Mouse (Mus musculus) heart, embryonic 11.5 days (tissue): Measurements from ENCODE around the gene Epo. TPM values are rescaled to one million over a fixed set of nuclear protein-coding genes. Genes with fewer than 3 reads are reported as not detected.

Experiments
- ATAC-seq: fragments of 200-750 bp; cut with Nextera tagmentation; replicated peaks from 2 replicates; pipeline ENCODE4 v1.8.0; 2017; ENCODE audit warnings: moderate library complexity; ENCODE audit not compliant: insufficient number of reproducible peaks, low FRiP score, low TSS enrichment
- H3K27ac ChIP-seq: fragments of 300-500 bp; sonication (generic); 2 replicates; pipeline ENCODE4 v1.5.1; 2014; ENCODE audit warnings: mild to moderate bottlenecking, low read depth, low read length
- H3K27me3 ChIP-seq: fragments of 300-500 bp; sonication (generic); 2 replicates; pipeline ENCODE4 v1.6.1; 2014; ENCODE audit warnings: mild to moderate bottlenecking, low read length, mixed read lengths; ENCODE audit not compliant: control insufficient read depth, insufficient read depth
- H3K36me3 ChIP-seq: fragments of 300-500 bp; sonication (generic); 2 replicates; pipeline ENCODE4 v1.6.1; 2014; ENCODE audit warnings: mild to moderate bottlenecking, low read length, moderate library complexity, mixed read lengths; ENCODE audit not compliant: control insufficient read depth, insufficient read depth
- H3K4me1 ChIP-seq: fragments of 300-500 bp; sonication (generic); 2 replicates; pipeline ENCODE4 v1.6.1; 2014; ENCODE audit warnings: low read length; ENCODE audit not compliant: control insufficient read depth, insufficient read depth
- H3K4me2 ChIP-seq: fragments of 300-500 bp; sonication (generic); 2 replicates; pipeline ENCODE4 v1.6.1; 2014; ENCODE audit warnings: mild to moderate bottlenecking, moderate library complexity
- H3K4me3 ChIP-seq: fragments of 300-500 bp; sonication (generic); 2 replicates; pipeline ENCODE4 v1.5.1; 2014; ENCODE audit warnings: low read depth, low read length
- H3K9ac ChIP-seq: fragments of 300-500 bp; sonication (generic); 2 replicates; pipeline ENCODE4 v1.6.1; 2014; ENCODE audit warnings: mild to moderate bottlenecking, low read depth, low read length, moderate library complexity
- H3K9me3 ChIP-seq: fragments of 300-500 bp; sonication (generic); replicated peaks from 2 replicates; pipeline ENCODE4 v1.6.1; 2016; ENCODE audit warnings: low read length; ENCODE audit not compliant: control insufficient read depth
- WGBS: fragments of 180-500 bp; shearing (Covaris S2); extraction: QIAGEN DNeasy Blood & Tissue Kit; methylation state at CpG from one replicate; pipeline ENCODE4 v1.1.7; 2014; ENCODE audit not compliant: insufficient replicate concordance; 5-methylcytosine and 5-hydroxymethylcytosine counted together
- polyA plus RNA-seq: library from polyadenylated mRNA; unstranded; fragments of >200 nt; fragmentation: Nextera tagmentation; extraction: Ambion mirVana; gene quantifications from 2 replicates; pipeline ENCODE4 v1.2.1, GENCODE M21; 2014

The Epo gene
- polyA plus RNA-seq, 1 experiment from 2014 or later: not detected

DNA sequence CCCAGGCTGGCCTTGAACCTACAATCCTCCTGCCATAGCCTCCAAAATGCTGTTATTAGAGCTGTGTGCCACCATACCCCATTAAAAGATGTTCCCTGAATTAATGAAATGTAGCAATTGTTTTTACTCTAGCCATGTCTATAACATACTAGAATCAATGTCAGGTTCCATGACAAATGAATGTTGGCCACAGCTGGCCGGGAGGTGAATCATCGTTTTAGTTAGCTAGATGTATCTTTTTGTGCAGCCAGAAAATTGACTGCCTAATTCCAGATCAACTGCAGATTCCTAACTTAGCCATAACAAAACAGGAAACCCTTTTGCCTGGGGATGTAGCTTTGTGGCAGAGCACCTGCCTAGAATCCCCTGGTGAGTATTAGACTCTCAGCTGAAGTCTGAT is 16.8 kb upstream of the Epo start:
- 79% methylated on average over 2 of the region's 2 CpGs for WGBS
- no peaks in the 10 kb centered on the region for H3K4me1 ChIP-seq

GRCm38 (mm10) chr5:137545596-137545995 is 12.6 kb upstream of the Epo start:
- H3K36me3 ChIP-seq: no peaks in the 10 kb centered on the region
- no peak overlapping the region for H3K4me2 ChIP-seq
- 56% methylated on average over 4 of the region's 4 CpGs for WGBS

More for the DNA sequence above, 16.8 kb upstream of the Epo start:
- Histone ChIP-seq H3K27ac (no peak overlapping the region), H3K4me3 (no peak overlapping the region), H3K9ac (no peak overlapping the region), H3K36me3 (no peaks in the 10 kb centered on the region), H3K27me3 (peaks cover 20% of the 10 kb centered on the region), H3K9me3 (no peaks in the 10 kb centered on the region), H3K4me2 (no peak overlapping the region)
- no peak for ATAC-seq

DNA sequence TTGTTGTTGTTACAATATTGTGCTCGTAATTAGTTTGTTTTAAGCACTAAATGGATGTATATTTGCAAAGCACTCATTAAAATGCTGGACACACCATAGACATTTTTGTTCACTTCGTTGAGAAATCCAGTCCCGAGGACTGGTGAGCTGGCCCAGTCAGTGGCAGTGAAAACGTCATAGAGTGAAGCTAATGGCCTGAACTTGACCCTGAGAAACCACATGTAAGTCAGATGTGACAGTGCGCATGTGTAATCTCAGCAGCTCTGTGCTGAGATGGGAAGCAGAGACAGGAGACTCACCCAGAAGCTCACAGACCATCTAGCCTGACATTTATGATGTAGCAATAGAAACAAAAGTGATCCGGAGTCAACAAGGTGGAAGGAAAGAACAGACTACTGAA is 11.9 kb upstream of the Epo start:
- no peak overlapping the region for H3K9ac ChIP-seq
- no peaks in the 10 kb centered on the region for H3K4me1 ChIP-seq
- WGBS: 62% methylated on average over 6 of the region's 6 CpGs
- no peaks in the 10 kb centered on the region for H3K36me3 ChIP-seq
- no peaks in the 10 kb centered on the region for H3K27me3 ChIP-seq
- ATAC-seq: no peak
- no peaks in the 10 kb centered on the region for H3K9me3 ChIP-seq
- H3K27ac ChIP-seq: no peak overlapping the region
- H3K4me2 ChIP-seq: no peak overlapping the region
- no peak overlapping the region for H3K4me3 ChIP-seq

More at GRCm38 (mm10) chr5:137545596-137545995, 12.6 kb upstream of the Epo start:
- Histone ChIP-seq H3K9ac (no peak overlapping the region), H3K4me1 (no peaks in the 10 kb centered on the region), H3K4me3 (no peak overlapping the region), H3K27me3 (no peaks in the 10 kb centered on the region), H3K9me3 (no peaks in the 10 kb centered on the region), H3K27ac (no peak overlapping the region)
- no peak for ATAC-seq

DNA sequence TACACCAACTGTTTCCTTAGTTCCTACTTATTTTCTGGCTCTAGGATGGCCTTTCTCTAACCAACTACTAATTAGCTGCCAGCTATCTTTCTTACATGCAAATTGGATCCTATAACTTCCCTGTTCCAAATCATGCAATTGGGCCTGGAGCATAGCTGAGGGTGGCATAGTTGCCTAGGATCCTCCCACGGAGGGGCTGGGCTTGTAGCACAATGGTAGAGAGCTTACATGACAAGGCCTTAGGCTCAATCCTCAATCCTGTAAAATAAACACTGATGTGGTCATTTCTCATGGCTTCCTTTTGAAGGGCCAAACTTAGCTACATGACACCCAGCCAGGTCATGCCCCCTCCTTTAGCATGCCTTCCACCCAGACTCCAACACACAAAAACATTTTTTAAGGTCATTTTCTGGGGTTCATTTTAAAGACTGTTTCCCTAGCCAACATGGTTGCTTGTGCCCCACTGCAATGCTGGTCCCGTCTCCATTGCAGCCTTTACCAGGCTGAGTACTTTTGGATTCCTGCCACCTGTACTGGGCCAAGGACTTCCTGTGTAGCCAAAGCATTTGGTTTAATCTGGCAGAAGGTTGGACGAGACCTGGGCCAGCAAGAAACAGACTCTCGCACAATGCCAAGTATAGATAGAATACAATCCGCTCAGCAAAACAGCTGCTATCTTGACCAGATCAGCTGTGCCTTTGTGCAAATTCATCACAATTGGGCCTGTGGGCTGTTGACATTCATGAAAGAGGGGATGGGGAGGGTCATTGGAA is 8.9 kb upstream of the Epo start:
- Histone ChIP-seq H3K4me2 (no peak overlapping the region), H3K27me3 (no peaks in the 10 kb centered on the region), H3K9ac (no peak overlapping the region), H3K4me3 (no peak overlapping the region), H3K27ac (no peak overlapping the region), H3K4me1 (no peaks in the 10 kb centered on the region), H3K36me3 (no peaks in the 10 kb centered on the region), H3K9me3 (no peaks in the 10 kb centered on the region)
- ATAC-seq: no peak
- WGBS: 74% methylated on average over 5 of the region's 5 CpGs

DNA sequence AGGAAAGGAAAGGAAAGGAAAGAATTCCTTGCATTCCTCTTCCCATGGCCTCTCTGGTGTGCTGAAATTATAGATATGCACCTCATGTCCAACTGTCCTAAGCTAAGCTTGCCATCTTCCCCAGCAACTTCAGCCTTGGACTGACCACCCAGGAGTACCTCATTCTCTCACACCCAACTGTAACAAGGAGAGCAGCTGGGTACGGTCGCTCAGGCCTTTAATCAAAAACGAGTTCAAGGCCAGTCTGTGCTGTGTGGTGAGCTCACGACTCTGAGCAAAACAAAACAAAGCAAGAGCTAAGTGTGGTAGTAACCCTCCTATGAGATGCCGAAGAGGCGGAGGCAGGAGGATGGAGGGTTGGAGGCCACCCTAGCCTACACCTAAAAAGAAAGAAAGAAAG is 7.9 kb upstream of the Epo start:
- no peak for ATAC-seq
- Histone ChIP-seq H3K4me2 (no peak overlapping the region), H3K4me1 (no peaks in the 10 kb centered on the region), H3K27me3 (no peaks in the 10 kb centered on the region), H3K36me3 (no peaks in the 10 kb centered on the region), H3K9ac (no peak overlapping the region), H3K4me3 (no peak overlapping the region), H3K9me3 (no peaks in the 10 kb centered on the region), H3K27ac (no peak overlapping the region)
- WGBS: 68% methylated on average over 6 of the region's 6 CpGs

DNA sequence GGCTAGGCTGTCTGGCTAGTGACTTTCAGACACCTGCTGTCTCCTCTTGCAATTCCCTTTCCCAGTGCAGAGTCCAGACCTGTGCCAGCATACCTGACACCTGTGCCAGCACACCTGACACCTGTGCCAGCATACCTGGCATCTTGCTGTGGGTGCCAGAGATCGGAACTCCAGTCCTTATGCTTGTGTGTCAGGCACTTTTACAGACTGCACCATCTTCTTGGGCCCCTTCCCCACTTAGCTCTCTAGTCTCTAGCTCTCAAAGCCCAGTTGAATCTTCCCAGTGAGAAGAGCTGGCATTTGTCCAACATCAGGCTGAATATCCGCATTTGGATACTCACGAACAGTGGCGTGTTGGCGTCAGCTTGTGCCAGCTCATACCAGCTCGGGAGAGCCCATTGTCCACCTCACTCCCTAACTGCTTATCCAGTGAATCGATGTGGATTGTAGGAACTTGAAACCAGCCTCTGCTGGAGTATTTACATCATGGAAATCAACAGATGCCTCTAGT is 6.3 kb upstream of the Epo start:
- Histone ChIP-seq H3K9me3 (no peaks in the 10 kb centered on the region), H3K27me3 (no peaks in the 10 kb centered on the region), H3K4me2 (no peak overlapping the region), H3K27ac (no peak overlapping the region), H3K4me3 (no peak overlapping the region), H3K9ac (no peak overlapping the region), H3K36me3 (no peaks in the 10 kb centered on the region), H3K4me1 (no peaks in the 10 kb centered on the region)
- ATAC-seq: no peak
- WGBS: 67% methylated on average over 7 of the region's 7 CpGs

GRCm38 (mm10) chr5:137537461-137537860 is 4.4 kb upstream of the Epo start:
- Histone ChIP-seq H3K27ac (no peak overlapping the region), H3K4me3 (no peak overlapping the region), H3K9ac (no peak overlapping the region), H3K36me3 (no peaks in the 10 kb centered on the region), H3K9me3 (no peaks in the 10 kb centered on the region), H3K4me1 (no peaks in the 10 kb centered on the region), H3K27me3 (no peaks in the 10 kb centered on the region), H3K4me2 (no peak overlapping the region)
- 53% methylated on average over 4 of the region's 4 CpGs for WGBS
- no peak for ATAC-seq

- no peak for ATAC-seq
- Histone ChIP-seq H3K9ac (no peak overlapping the region), H3K9me3 (no peaks in the 10 kb centered on the region), H3K36me3 (no peaks in the 10 kb centered on the region), H3K4me2 (no peak overlapping the region), H3K4me3 (no peak overlapping the region), H3K4me1 (peaks cover under 1% of the 10 kb centered on the region; the same call in 1 of the 2 replicates), H3K27me3 (no peaks in the 10 kb centered on the region), H3K27ac (no peak overlapping the region)
- WGBS: 74% methylated on average over 9 of the region's 9 CpGs
These were observed 2.3 kb upstream of the Epo start for GRCm38 (mm10) chr5:137535318-137535717.

DNA sequence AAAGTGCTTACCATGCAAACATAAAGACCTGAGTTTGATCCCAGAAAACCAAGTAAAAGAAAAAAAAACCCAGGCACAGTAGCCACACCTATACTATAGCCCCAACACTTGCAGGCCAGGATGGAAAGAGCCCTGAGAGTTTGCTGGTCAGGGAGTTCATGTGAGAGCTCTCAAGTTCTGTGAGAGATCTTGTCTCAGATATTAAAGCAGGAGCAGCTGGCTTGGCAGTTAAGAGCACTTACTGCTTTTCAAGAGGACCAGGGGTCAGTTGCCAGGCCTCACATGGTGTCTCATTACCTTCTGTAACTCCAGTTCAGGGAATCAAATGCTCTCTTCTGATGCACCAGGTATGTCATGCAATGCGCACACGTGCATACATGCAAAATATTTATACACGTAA is 1.7 kb upstream of the Epo start:
- H3K4me1 ChIP-seq: peaks cover 3% of the 10 kb centered on the region; the same call in 1 of the 2 replicates
- H3K27ac ChIP-seq: no peak overlapping the region
- H3K4me3 ChIP-seq: no peak overlapping the region
- no peak for ATAC-seq
- peaks cover 3% of the 10 kb centered on the region; the same call in 1 of the 2 replicates for H3K36me3 ChIP-seq
- 89% methylated on average over 3 of the region's 3 CpGs for WGBS
- no peak overlapping the region for H3K4me2 ChIP-seq
- no peaks in the 10 kb centered on the region for H3K9me3 ChIP-seq
- H3K9ac ChIP-seq: no peak overlapping the region
- no peaks in the 10 kb centered on the region for H3K27me3 ChIP-seq
